Mouse (Mus musculus): ENCODE data around the gene Ap2s1.

Ap2s1 gene

GRCm38 (mm10) chr7:16792316-16792715 lies 54.1 kb downstream of the Ap2s1 start:
- DNase-seq (ENCODE audit: low read depth in 2 of 2, low spot score in 2 of 2), result no peak

- DNase-seq (ENCODE audit: low read depth in 2 of 2, low spot score in 2 of 2), result no peak
Observed at GRCm38 (mm10) chr7:16793010-16793725, 55.0 kb downstream of the Ap2s1 start.

- no peak for DNase-seq (ENCODE audit: low read depth in 2 of 2, low spot score in 2 of 2)
Observed at GRCm38 (mm10) chr7:16794886-16795285, 56.7 kb downstream of the Ap2s1 start.
